Mouse (Mus musculus) MEL (cell line): ENCODE measurements around the gene Pf4. TPM values are rescaled to one million over a fixed set of nuclear protein-coding genes. Genes with fewer than 3 reads are reported as not detected.
A peak's percentile ranks its signal among the peaks of the same experiment; 100 is the strongest.

Source experiments
- DNase-seq: peaks from one replicate; pipeline ENCODE4 v3.0.0; 2011; ENCODE audit warnings: low read depth, low spot score
- H3K27ac ChIP-seq: 2 replicates; pipeline ENCODE4 v1.5.1; 2012; ENCODE audit warnings: low read depth, mild to moderate bottlenecking, control low read depth, low read length, moderate library complexity; ENCODE audit not compliant: control insufficient read depth
- H3K27me3 ChIP-seq, 2 experiments: fragments of 150-350 bp in 1 of 2; sonication (generic) in 1 of 2; 2 replicates each; pipeline ENCODE4 v1.6.1; 2012; ENCODE audit warnings: low read length in 2 of 2, mild to moderate bottlenecking in 2 of 2, improper control_type of control experiment in 1 of 2, moderate library complexity in 1 of 2; ENCODE audit not compliant: insufficient read depth in 2 of 2, control insufficient read depth in 1 of 2
- H3K36me3 ChIP-seq, 2 experiments: 2 replicates each; pipeline ENCODE4 v1.6.1; 2012 to 2014; ENCODE audit warnings: low read length in 2 of 2, improper control_type of control experiment in 1 of 2, inconsistent platforms in 1 of 2, mild to moderate bottlenecking in 1 of 2; ENCODE audit not compliant: insufficient read depth in 2 of 2, control insufficient read depth in 1 of 2
- H3K4me1 ChIP-seq, 2 experiments: fragments of 150-350 bp in 1 of 2; sonication (generic) in 1 of 2; 2 replicates each; pipeline ENCODE4 v1.6.1; 2012; ENCODE audit warnings: low read length in 2 of 2, improper control_type of control experiment in 1 of 2, mild to moderate bottlenecking in 1 of 2; ENCODE audit not compliant: insufficient read depth in 2 of 2, control insufficient read depth in 1 of 2
- H3K4me3 ChIP-seq, 2 experiments: fragments of 150-350 bp in 1 of 2; sonication (generic) in 1 of 2; 2 replicates each; pipeline ENCODE4 v1.5.1; 2012; ENCODE audit warnings: low read depth in 2 of 2, low read length in 2 of 2, mild to moderate bottlenecking in 2 of 2, moderate library complexity in 2 of 2, control low read depth in 1 of 2, improper control_type of control experiment in 1 of 2; ENCODE audit not compliant: control insufficient read depth in 1 of 2, insufficient read depth in 1 of 2
- H3K79me2 ChIP-seq: 2 replicates; pipeline ENCODE4 v1.6.1; 2012; ENCODE audit warnings: mild to moderate bottlenecking, low read length, moderate library complexity; ENCODE audit not compliant: control insufficient read depth, poor library complexity, insufficient read depth
- H3K9ac ChIP-seq: 2 replicates; pipeline ENCODE4 v1.6.1; 2012; ENCODE audit warnings: low read depth, mild to moderate bottlenecking, control low read depth, low read length, moderate library complexity; ENCODE audit not compliant: control insufficient read depth, poor library complexity, severe bottlenecking
- H3K9me3 ChIP-seq: fragments of 150-350 bp; sonication (generic); replicated peaks from 2 replicates; pipeline ENCODE4 v1.6.1; 2012; ENCODE audit warnings: mild to moderate bottlenecking, low read length, improper control_type of control experiment, moderate library complexity; ENCODE audit not compliant: insufficient read depth
- BHLHE40 ChIP-seq: IDR thresholded peaks from 2 replicates; pipeline ENCODE4 v1.6.1; 2012; ENCODE audit warnings: low read depth, mild to moderate bottlenecking, inconsistent platforms, low read length, improper control_type of control experiment, borderline replicate concordance
- ELF1 ChIP-seq: IDR thresholded peaks from 2 replicates; pipeline ENCODE4 v1.6.1; 2014; ENCODE audit warnings: low read depth, mild to moderate bottlenecking, inconsistent platforms, low read length, improper control_type of control experiment, moderate library complexity
- EP300 ChIP-seq, 2 experiments: IDR thresholded peaks; 2 replicates each; pipeline ENCODE4 v1.6.1; 2011; ENCODE audit warnings: improper control_type of control experiment in 2 of 2, low read length in 2 of 2, low read depth in 1 of 2, mild to moderate bottlenecking in 1 of 2
- ETS1 ChIP-seq: IDR thresholded peaks from 2 replicates; pipeline ENCODE4 v1.6.1; 2012; ENCODE audit warnings: low read depth, mild to moderate bottlenecking, inconsistent platforms, low read length, improper control_type of control experiment, moderate library complexity
- GABPA ChIP-seq: IDR thresholded peaks from 2 replicates; pipeline ENCODE4 v1.6.1; 2012; ENCODE audit warnings: low read depth, mild to moderate bottlenecking, inconsistent platforms, low read length, improper control_type of control experiment, moderate library complexity
- GATA1 ChIP-seq: IDR thresholded peaks from 2 replicates; pipeline ENCODE4 v1.6.1; 2011; ENCODE audit warnings: low read depth, low read length, improper control_type of control experiment
- JUND ChIP-seq: IDR thresholded peaks from 2 replicates; pipeline ENCODE4 v1.6.1; 2011; ENCODE audit warnings: low read depth, mild to moderate bottlenecking, improper control_type of control experiment, low read length
- MAFK ChIP-seq: IDR thresholded peaks from 2 replicates; pipeline ENCODE4 v1.6.1; 2011; ENCODE audit warnings: low read depth, mild to moderate bottlenecking, low read length, improper control_type of control experiment, borderline replicate concordance
- MYB ChIP-seq: IDR thresholded peaks from 2 replicates; pipeline ENCODE4 v1.6.1; 2011; ENCODE audit warnings: mild to moderate bottlenecking, low read depth, low read length, improper control_type of control experiment
- MYC ChIP-seq: IDR thresholded peaks from 2 replicates; pipeline ENCODE4 v1.6.1; 2011; ENCODE audit warnings: low read depth, mild to moderate bottlenecking, low read length, improper control_type of control experiment, moderate library complexity
- POLR2AphosphoS5 ChIP-seq: IDR thresholded peaks from 2 replicates; pipeline ENCODE4 v1.6.1; 2012; ENCODE audit warnings: low read depth, borderline replicate concordance, mild to moderate bottlenecking, inconsistent platforms, low read length, moderate library complexity, mixed read lengths
- SMC3 ChIP-seq: IDR thresholded peaks from 2 replicates; pipeline ENCODE4 v1.6.1; 2011; ENCODE audit warnings: low read depth, low read length, improper control_type of control experiment
- TCF12 ChIP-seq: IDR thresholded peaks from 2 replicates; pipeline ENCODE4 v1.6.1; 2014; ENCODE audit warnings: low read depth, mild to moderate bottlenecking, inconsistent platforms, low read length, improper control_type of control experiment, moderate library complexity
- UBTF ChIP-seq: IDR thresholded peaks from 2 replicates; pipeline ENCODE4 v1.6.1; 2012; ENCODE audit warnings: low read depth, mild to moderate bottlenecking, inconsistent platforms, low read length, improper control_type of control experiment, moderate library complexity, borderline replicate concordance; ENCODE audit not compliant: insufficient read depth
- USF1 ChIP-seq: IDR thresholded peaks from 2 replicates; pipeline ENCODE4 v1.6.1; 2014; ENCODE audit warnings: low read depth, mild to moderate bottlenecking, inconsistent platforms, low read length, improper control_type of control experiment, moderate library complexity
- ZMIZ1 ChIP-seq: IDR thresholded peaks from 2 replicates; pipeline ENCODE4 v1.6.1; 2012; ENCODE audit warnings: low read depth, mild to moderate bottlenecking, inconsistent platforms, low read length, improper control_type of control experiment, moderate library complexity
- ZNF384 ChIP-seq: IDR thresholded peaks from 2 replicates; pipeline ENCODE4 v1.6.1; 2012; ENCODE audit warnings: low read depth, mild to moderate bottlenecking, inconsistent platforms, low read length, improper control_type of control experiment
- polyA plus RNA-seq, 2 experiments: library from polyadenylated mRNA; stranded (reverse) in 1 of 2; unstranded in 1 of 2; fragments of >175 nt in 1 of 2; fragments of >200 nt in 1 of 2; gene quantifications; 2 replicates each; pipeline versions ENCODE4 v1.2.1 to v1.2.4; 2012; ENCODE audit warnings: low replicate concordance in 2 of 2, low read depth in 1 of 2; ENCODE audit not compliant: insufficient read length in 2 of 2, insufficient read depth in 1 of 2, missing spikeins in 1 of 2
- total RNA-seq: library from RNA; depleted of rRNA; stranded (reverse); fragments of 300-350 nt; gene quantifications from 2 replicates; pipeline ENCODE4 v1.2.3, GENCODE M21; 2012

The Pf4 gene
- total and polyA plus RNA-seq, 3 experiments: 283 to 393 TPM; not detected in 1

DNA sequence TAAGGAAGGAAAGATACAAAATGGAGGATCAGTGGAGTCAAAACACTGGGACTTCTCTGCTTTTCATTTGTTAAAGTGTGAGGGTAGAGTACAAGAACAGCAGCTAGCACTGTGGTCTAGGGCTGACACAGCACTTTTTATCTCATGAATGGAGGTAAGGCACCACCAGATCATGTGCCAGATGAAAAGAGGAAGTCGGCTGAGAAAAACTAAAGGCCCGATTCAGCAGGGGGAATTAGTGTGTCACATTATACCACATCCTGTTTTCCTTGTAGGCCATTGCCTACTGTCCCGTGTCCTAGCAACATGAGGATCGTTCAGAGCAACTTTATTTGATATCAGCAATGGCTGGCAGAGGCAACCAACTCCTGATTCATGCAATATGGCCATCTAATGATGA lies 30.2 kb upstream of the Pf4 start (continued):
- TF ChIP-seq MYB: 0 out of 2 replicates have a peak, but pooled peaks have one; percentile 34
- peak; percentile 86 for TF ChIP-seq USF1
- no peak for TF ChIP-seq SMC3
- TF ChIP-seq BHLHE40: peak; percentile 99
- TF ChIP-seq JUND: no peak
- no peak for TF ChIP-seq ZMIZ1
- TF ChIP-seq UBTF: no peak
- TF ChIP-seq ZNF384: 0 out of 2 replicates have a peak, but pooled peaks have one; percentile 38

DNA sequence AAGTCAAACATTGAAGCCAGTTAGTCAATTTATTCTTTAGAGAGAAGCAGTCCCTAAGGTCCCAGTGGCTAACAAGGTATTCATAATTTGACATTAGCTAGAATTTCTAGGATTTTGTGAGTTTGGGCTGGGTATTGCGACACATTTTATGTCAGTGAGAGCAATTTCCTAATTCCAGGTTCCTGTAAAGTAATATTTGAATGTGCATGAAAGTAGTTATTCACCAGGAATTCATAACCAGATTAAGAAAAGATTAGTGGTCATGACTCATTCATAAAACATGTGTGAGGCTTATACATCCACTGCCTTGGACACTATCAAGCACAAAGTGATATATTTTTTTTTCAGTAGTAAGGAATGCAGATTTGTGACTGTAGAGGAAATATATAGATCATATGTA lies 18.3 kb upstream of the Pf4 start:
- peaks cover 0 to 8% of the 10 kb centered on the region in 2 experiments; a peak in 2 of 4 replicates for H3K36me3 ChIP-seq
- no peak overlapping the region for H3K27ac ChIP-seq
- no peak overlapping the region for H3K4me3 ChIP-seq
- TF ChIP-seq TCF12: no peak
- no peak for TF ChIP-seq GATA1
- H3K4me1 ChIP-seq: peaks cover 0 to 5% of the 10 kb centered on the region in 2 experiments; a peak in 3 of 4 replicates
- no peaks in the 10 kb centered on the region for H3K9me3 ChIP-seq
- no peak overlapping the region for H3K9ac ChIP-seq
- no peaks in the 10 kb centered on the region; a peak in 1 of 4 replicates for H3K27me3 ChIP-seq
- no peaks in the 10 kb centered on the region for H3K79me2 ChIP-seq
- DNase-seq: no peak

DNA sequence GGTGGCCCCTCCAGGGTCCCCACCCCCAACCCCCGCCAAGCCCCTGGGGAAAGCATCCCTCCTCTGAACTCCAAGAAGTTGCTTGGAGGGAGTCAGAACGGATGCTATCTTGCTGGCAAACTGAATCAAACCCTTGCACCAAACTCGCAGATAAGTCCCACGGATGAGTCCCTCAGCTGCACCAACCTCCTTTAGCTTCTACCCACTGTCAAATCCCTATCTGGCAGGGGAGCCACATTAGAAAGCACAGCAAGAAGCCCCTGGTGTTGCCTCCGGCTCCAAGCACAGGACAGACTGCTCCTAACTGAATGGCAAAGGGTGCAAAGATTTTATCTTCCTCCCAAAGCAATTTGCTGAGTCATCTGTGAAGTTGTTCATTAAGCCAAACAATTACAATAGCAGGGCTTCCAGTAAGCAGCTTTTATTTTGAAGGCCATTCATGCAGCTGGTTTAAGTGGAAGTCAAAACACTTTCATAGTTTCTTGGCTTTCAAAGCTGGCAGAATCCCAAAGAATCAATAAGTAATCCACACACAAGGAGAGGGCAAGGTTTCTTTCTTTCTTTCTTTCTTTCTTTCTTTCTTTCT lies 14.1 kb upstream of the Pf4 start:
- Histone ChIP-seq H3K9ac (0 out of 2 replicates have a peak overlapping the region, but pooled peaks have one; percentile 14), H3K27me3 (no peaks in the 10 kb centered on the region), H3K4me1 (peaks cover 0 to 6% of the 10 kb centered on the region in 2 experiments; a peak in 3 of 4 replicates), H3K36me3 (peaks cover 0 to 8% of the 10 kb centered on the region in 2 experiments; a peak in 2 of 4 replicates)
- TF ChIP-seq MYC (no peak), ELF1 (no peak), ETS1 (peak; percentile 64), GATA1 (peak; percentile 40; the same call in 1 of the 2 replicates), MAFK (peak; percentile 70; the same call in 1 of the 2 replicates), POLR2AphosphoS5 (no peak), EP300 (IDR thresholded peaks at IDR 0.05; ENCODE audit: low read depth in 1 of 2, low read length in 2 of 2) (peak in 1 of 2 experiments; percentile 51; a peak in 1 of 4 replicates), BHLHE40 (no peak), GABPA (peak; percentile 81; the same call in 1 of the 2 replicates)
- TF ChIP-seq, all 39 proteins: peak for 5
- no peaks in the 10 kb centered on the region for H3K79me2 ChIP-seq
- no peaks in the 10 kb centered on the region for H3K9me3 ChIP-seq
- DNase-seq: peak; percentile 65
- H3K27ac ChIP-seq: no peak overlapping the region
- H3K4me3 ChIP-seq: no peak overlapping the region
